Mouse (Mus musculus): Measurements from ENCODE around the gene Mcu.

DNA sequence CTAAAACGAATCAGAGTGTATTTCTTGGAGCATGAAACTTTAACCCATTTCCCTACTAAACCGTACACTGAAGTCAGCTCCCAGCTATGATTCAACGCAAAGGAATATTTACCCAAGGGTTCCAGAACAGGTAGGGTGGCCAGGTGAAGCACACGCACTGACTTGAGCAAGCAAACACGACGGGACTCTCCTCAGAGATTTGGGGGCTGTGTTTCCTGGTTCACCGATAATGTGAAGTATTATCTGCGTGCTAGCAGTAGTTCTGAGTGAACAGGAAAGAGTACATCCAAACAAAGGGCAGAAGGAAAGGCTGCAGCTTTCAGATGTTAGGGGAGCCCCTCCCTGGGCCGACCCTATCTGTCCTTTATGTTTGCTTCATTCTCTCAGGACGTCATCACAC, 4.9 kb upstream of the Mcu start:
- TF ChIP-seq CHD2 (IDR thresholded peaks at IDR 0.05; ENCODE audit: low read depth, low read length) (no peak), ZC3H11A (IDR thresholded peaks at IDR 0.05; ENCODE audit: borderline replicate concordance, low read depth, low read length) (no peak), MAFK (IDR thresholded peaks at IDR 0.05; ENCODE audit: insufficient read depth, low read depth, low read length) (no peak), HCFC1 (IDR thresholded peaks at IDR 0.05; ENCODE audit: borderline replicate concordance, insufficient read depth, low read length) (no peak)

All from ES-E14 (cell line).